Mouse (Mus musculus) thymus, adult 2 months (tissue): Measurements from ENCODE around the gene Hlx.

ENCODE experiments used
- CTCF ChIP-seq: fragments of 200-500 bp; IDR thresholded peaks from 2 replicates; pipeline ENCODE4 v1.5.1; 2012; ENCODE audit warnings: mild to moderate bottlenecking, control low read depth, low read length, moderate library complexity, borderline replicate concordance; ENCODE audit not compliant: control insufficient read depth, poor library complexity, insufficient read depth; ENCODE audit errors: extremely low read depth
- POLR2A ChIP-seq: fragments of 200-500 bp; IDR thresholded peaks from 2 replicates; pipeline ENCODE4 v1.6.1; 2012; ENCODE audit warnings: mild to moderate bottlenecking, low read length, control low read depth, moderate library complexity; ENCODE audit not compliant: control insufficient read depth, poor library complexity, insufficient read depth; ENCODE audit errors: extremely low read depth

GRCm38 (mm10) chr1:184727401-184728265 lies 4.8 kb downstream of the Hlx start:
- no peak for TF ChIP-seq POLR2A
- no peak for TF ChIP-seq CTCF
